Mouse (Mus musculus): Measurements from ENCODE around the gene Arhgef26. TPM values are rescaled to one million over a fixed set of nuclear protein-coding genes. Genes with fewer than 3 reads are reported as not detected.

The Arhgef26 gene
- polyA plus RNA-seq, 1 experiment = not detected

DNA sequence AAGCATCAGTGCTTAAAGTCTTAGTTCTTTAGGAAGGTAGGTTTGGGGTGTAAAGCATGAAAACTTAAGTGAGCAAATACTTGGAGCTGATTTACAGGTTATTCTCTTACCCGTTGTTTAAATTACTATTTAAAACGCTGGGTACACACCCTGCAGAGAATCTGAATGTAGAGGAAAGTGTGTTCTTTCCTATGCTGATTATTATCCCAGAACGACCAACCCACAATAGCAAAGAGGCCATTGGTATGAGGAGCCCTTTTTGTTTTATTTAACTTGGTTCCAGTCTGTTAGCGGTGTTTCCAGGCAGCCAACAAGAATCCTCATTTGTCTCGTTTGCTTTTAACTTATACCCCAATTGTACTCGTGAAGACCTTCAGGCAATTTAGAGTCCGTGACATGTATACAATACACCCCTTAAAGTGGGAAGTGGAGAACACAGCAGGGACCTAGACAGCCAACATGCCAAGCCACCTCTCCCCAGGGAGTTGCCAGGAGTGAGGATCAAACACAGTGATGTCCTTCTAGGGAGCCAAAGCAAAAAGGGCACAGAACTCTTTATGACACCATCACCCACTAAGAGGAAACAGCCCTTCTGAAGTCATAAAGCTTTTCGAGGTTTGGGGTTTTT, 71.5 kb downstream of the Arhgef26 start:
- no peak for TF ChIP-seq GATA1 (IDR thresholded peaks at IDR 0.05; ENCODE audit: low read length)

DNA sequence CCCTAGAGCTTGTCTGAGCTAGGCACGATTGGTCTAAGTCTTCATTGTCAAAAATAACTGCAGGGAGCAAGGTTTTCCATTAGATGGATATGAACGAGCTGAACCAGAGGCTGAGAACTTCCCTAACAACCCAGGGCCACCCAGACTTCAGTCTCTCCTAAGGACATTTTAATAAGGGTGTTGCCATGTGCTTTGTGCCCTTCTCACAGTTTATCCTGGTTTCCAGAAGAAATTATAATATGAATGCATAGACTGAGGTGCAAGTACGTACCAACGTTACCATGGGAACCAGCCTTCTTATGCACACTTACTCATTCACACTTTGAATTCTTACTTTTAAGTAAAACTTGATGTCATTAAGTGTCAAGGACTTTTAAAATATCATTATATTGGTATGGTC, 72.3 kb downstream of the Arhgef26 start:
- TF ChIP-seq GATA1 (IDR thresholded peaks at IDR 0.05; ENCODE audit: low read length) = no peak

GRCm38 (mm10) chr3:62412704-62413103, 74.6 kb downstream of the Arhgef26 start:
- TF ChIP-seq GATA1 (IDR thresholded peaks at IDR 0.05; ENCODE audit: low read length) = no peak

GRCm38 (mm10) chr3:62414926-62415325, 76.8 kb downstream of the Arhgef26 start:
- TF ChIP-seq GATA1 (IDR thresholded peaks at IDR 0.05; ENCODE audit: low read length) = no peak

- no peak for TF ChIP-seq GATA1 (IDR thresholded peaks at IDR 0.05; ENCODE audit: low read length)
Observed at GRCm38 (mm10) chr3:62417458-62417857, 79.3 kb downstream of the Arhgef26 start.

- no peak for TF ChIP-seq GATA1 (IDR thresholded peaks at IDR 0.05; ENCODE audit: low read length)
Observed at GRCm38 (mm10) chr3:62418387-62419138, 80.4 kb downstream of the Arhgef26 start.

GRCm38 (mm10) chr3:62433675-62434074, 95.5 kb downstream of the Arhgef26 start:
- TF ChIP-seq GATA1 (IDR thresholded peaks at IDR 0.05; ENCODE audit: low read length) = no peak

GRCm38 (mm10) chr3:62435923-62436322, 97.8 kb downstream of the Arhgef26 start:
- TF ChIP-seq GATA1 (IDR thresholded peaks at IDR 0.05; ENCODE audit: low read length) = no peak

DNA sequence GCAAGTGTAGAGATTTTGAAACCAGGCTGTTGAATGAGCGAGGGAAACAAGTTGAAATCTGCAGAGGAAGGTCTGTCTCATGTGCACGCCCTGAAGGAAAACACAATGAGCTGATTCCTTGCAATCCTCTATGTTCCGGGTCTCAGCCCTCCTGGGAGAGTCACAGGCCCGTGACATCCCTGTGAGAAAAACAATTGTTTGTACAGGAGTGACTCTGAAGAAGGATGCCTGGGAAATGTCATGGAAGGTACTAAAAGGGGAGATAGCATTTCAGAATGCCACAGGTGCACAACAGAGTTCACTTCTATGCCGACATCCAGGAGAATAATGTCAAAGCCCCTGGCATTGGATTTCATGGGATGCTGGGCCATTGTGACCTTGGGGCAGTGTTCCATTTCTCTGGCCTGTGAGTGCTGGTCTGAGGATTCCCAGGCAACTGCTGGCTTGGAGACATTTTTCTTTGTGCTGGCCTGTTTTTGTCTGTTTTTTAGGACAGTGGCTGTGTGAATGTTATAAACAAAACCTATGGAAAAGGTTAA, 102.4 kb downstream of the Arhgef26 start:
- no peak for TF ChIP-seq GATA1 (IDR thresholded peaks at IDR 0.05; ENCODE audit: low read length)

DNA sequence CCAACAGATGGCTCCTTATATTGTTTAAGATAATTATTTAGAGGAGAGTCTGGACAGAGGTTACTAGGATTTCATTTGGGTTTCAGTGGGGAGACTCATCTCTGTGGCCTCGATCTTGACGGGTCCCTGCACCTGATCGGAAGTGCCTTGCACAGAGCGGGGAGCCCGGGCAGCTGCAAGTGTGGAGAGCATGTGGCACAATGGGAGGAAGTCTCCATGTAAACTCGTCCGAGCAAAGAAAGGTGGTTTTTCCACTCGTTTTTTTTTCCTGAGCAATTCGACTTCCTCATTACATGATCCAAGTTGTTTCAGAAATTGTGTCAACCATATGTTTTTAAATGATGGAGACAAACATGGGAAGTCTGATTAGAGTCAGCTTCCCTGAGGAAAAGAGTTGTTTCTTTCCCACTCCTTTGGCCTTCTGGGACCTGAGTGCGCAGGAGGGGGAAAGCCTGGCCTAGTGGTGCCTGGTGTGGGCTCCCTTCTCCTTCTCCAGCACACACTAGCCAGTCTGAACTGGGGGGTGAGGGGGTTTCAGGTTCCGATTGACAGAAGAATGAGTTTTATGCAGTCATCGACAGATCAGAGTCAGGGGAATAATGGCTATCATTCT, 105.5 kb downstream of the Arhgef26 start:
- TF ChIP-seq GATA1 (IDR thresholded peaks at IDR 0.05; ENCODE audit: low read length) = no peak

- TF ChIP-seq GATA1 (IDR thresholded peaks at IDR 0.05; ENCODE audit: low read length) = no peak
Observed at GRCm38 (mm10) chr3:62446271-62446670, 108.1 kb downstream of the Arhgef26 start.

DNA sequence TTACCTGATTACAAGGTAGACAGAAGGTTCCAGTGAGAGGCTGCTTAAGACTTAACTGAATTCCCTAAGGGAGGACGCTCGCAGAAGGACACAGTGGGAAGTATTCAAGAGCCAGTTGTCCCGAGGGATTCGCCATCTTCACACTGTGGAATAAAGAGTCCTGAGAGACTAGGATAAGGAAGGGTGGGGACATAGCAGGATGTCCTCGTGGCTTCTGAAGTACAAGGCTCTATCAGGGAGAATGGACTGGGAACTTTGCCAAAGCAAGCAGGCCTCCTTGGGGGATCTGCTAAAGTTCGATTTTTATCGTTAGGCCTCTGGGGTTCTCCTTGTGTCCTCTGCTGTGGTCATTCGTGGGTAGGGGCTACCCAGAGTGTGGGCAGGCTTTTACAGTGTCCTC, 109.0 kb downstream of the Arhgef26 start:
- no peak for TF ChIP-seq GATA1 (IDR thresholded peaks at IDR 0.05; ENCODE audit: low read length)

DNA sequence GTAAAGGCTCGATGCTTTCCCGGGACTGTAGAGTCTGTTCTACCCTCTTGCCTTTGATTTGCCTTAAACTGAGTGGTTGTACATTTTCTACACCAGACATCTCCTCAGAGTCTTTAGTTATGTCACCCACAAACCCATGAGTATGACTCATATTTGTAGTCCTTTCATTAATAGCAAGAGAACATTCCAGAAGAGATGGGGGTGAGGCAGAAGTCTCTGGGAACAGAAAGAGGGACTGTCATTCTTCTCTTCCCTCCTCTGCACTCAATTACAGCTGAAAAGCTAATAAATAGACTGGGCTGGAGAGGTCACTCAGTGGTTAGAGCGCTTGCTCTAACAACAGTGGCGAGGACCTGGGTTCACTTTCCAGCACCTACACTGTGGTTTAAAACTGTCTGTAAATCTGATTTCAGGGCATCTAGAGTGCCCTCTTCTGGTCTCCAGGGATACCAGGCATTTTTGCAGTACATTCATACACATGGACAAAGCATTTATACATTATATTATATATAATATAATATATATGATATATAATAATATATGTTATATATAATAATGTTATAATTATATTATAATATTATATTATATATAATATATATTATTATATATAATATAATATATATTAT, 111.8 kb downstream of the Arhgef26 start:
- TF ChIP-seq GATA1 (IDR thresholded peaks at IDR 0.05; ENCODE audit: low read length) = no peak

- no peak for TF ChIP-seq GATA1 (IDR thresholded peaks at IDR 0.05; ENCODE audit: low read length)
Observed at GRCm38 (mm10) chr3:62452961-62453360, 114.8 kb downstream of the Arhgef26 start.

GRCm38 (mm10) chr3:62454096-62454495, 116.0 kb downstream of the Arhgef26 start:
- no peak for TF ChIP-seq GATA1 (IDR thresholded peaks at IDR 0.05; ENCODE audit: low read length)

DNA sequence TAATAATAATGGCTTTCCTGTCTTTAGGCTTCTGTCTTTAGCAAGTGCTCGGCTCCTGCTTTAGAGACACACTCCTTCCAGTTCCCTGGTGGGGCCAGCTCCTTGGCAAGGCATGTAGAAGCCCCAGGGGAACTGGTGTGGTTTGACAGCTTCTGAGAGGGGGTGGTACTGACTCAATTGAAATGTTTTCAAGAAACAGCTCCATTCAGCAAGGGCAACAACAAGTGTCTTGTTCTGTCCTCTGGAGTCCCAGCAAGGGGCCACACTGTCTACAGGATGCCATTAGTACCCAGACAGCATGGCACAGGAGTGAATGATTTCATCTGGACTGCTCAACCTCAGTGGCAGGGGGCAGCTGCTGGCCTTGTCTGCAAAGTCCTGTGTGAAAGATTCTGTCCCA, 117.7 kb downstream of the Arhgef26 start:
- TF ChIP-seq GATA1 (IDR thresholded peaks at IDR 0.05; ENCODE audit: low read length) = no peak
